Mouse (Mus musculus) liver, adult 2 months (tissue): ENCODE measurements around the gene Timp2.

Experiments used
- CTCF ChIP-seq: fragments of 200-500 bp; IDR thresholded peaks from 2 replicates; pipeline ENCODE4 v1.5.1; 2011; ENCODE audit warnings: low read depth, low read length, control low read depth
- POLR2A ChIP-seq: fragments of 200-500 bp; IDR thresholded peaks from 2 replicates; pipeline ENCODE4 v1.6.1; 2011; ENCODE audit warnings: low read length, control low read depth; ENCODE audit not compliant: insufficient read depth; ENCODE audit errors: extremely low read depth

DNA sequence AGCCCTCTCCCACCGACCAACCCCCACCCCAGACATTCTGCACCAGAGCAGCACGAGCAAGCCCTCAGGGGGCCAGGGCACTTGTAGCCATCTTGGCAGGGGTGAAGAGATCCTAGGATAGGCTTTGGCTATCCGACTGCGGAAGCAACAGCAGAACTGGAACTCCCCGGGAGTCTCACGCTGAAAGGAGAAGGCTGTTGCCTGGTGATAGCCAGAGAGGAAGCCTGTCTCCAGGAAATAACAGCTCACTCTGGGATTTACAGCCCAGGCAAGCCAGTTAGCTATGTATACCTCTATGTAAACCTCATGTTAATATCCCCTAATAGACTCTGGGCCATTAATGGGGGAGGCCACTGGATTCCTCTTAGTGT, 45.0 kb upstream of the Timp2 start:
- TF ChIP-seq CTCF (no peak), POLR2A (no peak)
